Mouse (Mus musculus): Measurements from ENCODE around the gene Tnni3k. TPM values are rescaled to one million over a fixed set of nuclear protein-coding genes. Genes with fewer than 3 reads are reported as not detected.

Gene Tnni3k
- polyA plus RNA-seq, 1 experiment from 2014 or later: 0.09 TPM

GRCm38 (mm10) chr3:154755225-154755624, 300.0 kb downstream of the Tnni3k start:
- Histone ChIP-seq H3K9me3 (no peaks in the 10 kb centered on the region), H3K4me3 (no peak overlapping the region), H3K27me3 (no peaks in the 10 kb centered on the region), H3K4me1 (no peaks in the 10 kb centered on the region), H3K4me2 (replicated peaks) (no peak overlapping the region), H3K27ac (no peak overlapping the region), H3K36me3 (no peaks in the 10 kb centered on the region), H3K9ac (no peak overlapping the region)
- no peak for ATAC-seq (ENCODE audit: insufficient number of reproducible peaks, insufficient read depth, low FRiP score, low TSS enrichment)
- WGBS: 93% methylated on average over 3 of the region's 3 CpGs

GRCm38 (mm10) chr3:154754505-154754904, 300.7 kb downstream of the Tnni3k start:
- Histone ChIP-seq H3K4me1 (no peaks in the 10 kb centered on the region), H3K4me3 (no peak overlapping the region), H3K27ac (no peak overlapping the region), H3K27me3 (no peaks in the 10 kb centered on the region), H3K4me2 (replicated peaks) (no peak overlapping the region), H3K9ac (no peak overlapping the region), H3K9me3 (no peaks in the 10 kb centered on the region), H3K36me3 (no peaks in the 10 kb centered on the region)
- 36% methylated on average over 3 of the region's 3 CpGs for WGBS
- ATAC-seq (ENCODE audit: insufficient number of reproducible peaks, insufficient read depth, low FRiP score, low TSS enrichment): no peak

GRCm38 (mm10) chr3:154744317-154744716, 310.9 kb downstream of the Tnni3k start:
- no peak overlapping the region for H3K9ac ChIP-seq
- no peak for ATAC-seq (ENCODE audit: insufficient number of reproducible peaks, insufficient read depth, low FRiP score, low TSS enrichment)
- H3K4me1 ChIP-seq: no peaks in the 10 kb centered on the region
- WGBS: 91% methylated on average over 2 of the region's 2 CpGs
- H3K4me3 ChIP-seq: no peak overlapping the region
- H3K27ac ChIP-seq: no peak overlapping the region
- H3K36me3 ChIP-seq: no peaks in the 10 kb centered on the region
- H3K4me2 ChIP-seq (replicated peaks): no peak overlapping the region
- no peaks in the 10 kb centered on the region for H3K9me3 ChIP-seq
- no peaks in the 10 kb centered on the region for H3K27me3 ChIP-seq

- H3K4me1 ChIP-seq: no peaks in the 10 kb centered on the region
- H3K36me3 ChIP-seq: no peaks in the 10 kb centered on the region
- no peak overlapping the region for H3K9ac ChIP-seq
- H3K27me3 ChIP-seq: no peaks in the 10 kb centered on the region
- no peaks in the 10 kb centered on the region for H3K9me3 ChIP-seq
- no peak overlapping the region for H3K27ac ChIP-seq
- no peak overlapping the region for H3K4me3 ChIP-seq
- H3K4me2 ChIP-seq (replicated peaks): no peak overlapping the region
- 72% methylated on average over 5 of the region's 5 CpGs for WGBS
- ATAC-seq (ENCODE audit: insufficient number of reproducible peaks, insufficient read depth, low FRiP score, low TSS enrichment): no peak
Observed at GRCm38 (mm10) chr3:154742927-154743326, 312.3 kb downstream of the Tnni3k start.

GRCm38 (mm10) chr3:154741496-154741895, 313.7 kb downstream of the Tnni3k start:
- ATAC-seq (ENCODE audit: insufficient number of reproducible peaks, insufficient read depth, low FRiP score, low TSS enrichment): no peak
- Histone ChIP-seq H3K27ac (no peak overlapping the region), H3K4me1 (no peaks in the 10 kb centered on the region), H3K36me3 (no peaks in the 10 kb centered on the region), H3K27me3 (no peaks in the 10 kb centered on the region), H3K9me3 (no peaks in the 10 kb centered on the region), H3K4me2 (replicated peaks) (no peak overlapping the region), H3K9ac (no peak overlapping the region), H3K4me3 (no peak overlapping the region)
- WGBS: 71% methylated on average over 5 of the region's 5 CpGs

Other genes starting within 250 kb of the Tnni3k start
- gene Fpgt, start 38.0 kb upstream of the Tnni3k start, polyA plus RNA-seq (2016; fragmentation: Nextera tagmentation; extraction: Ambion mirVana): 16.3 and 18.9 TPM in 2 replicates
- gene Lrriq3, start 38.0 kb upstream of the Tnni3k start, polyA plus RNA-seq (2016; fragmentation: Nextera tagmentation; extraction: Ambion mirVana): 0.54 and 1.3 TPM in 2 replicates